In genomic region chr14:23902636-23903279, GRCm38 (mm10) we compare ENCODE assay signal across 10 mouse cellular contexts.
DNase-seq lines count a peak whose midpoint lies in the region; TF ChIP-seq lines count a peak whose summit lies in the region.
"Had no signal": no experiment of that assay in that cellular context is flagged by ENCODE, and none has a peak within 500 bp of the region (broad histone marks: within the 10 kb centered on the region; RNA-seq: fewer than 3 reads in every experiment).

No protein-coding gene starts in this region.

- DNase-seq in CH12.LX (ENCODE audit: extremely low read depth) = peak; percentile 30
- peak; percentile 70 for DNase-seq in brain, embryonic 14.5 days (ENCODE audit: low read depth)
- DNase-seq in gastrocnemius, adult 8-10 months (ENCODE audit: low spot score in 2 of 2) = peak; percentile 49 to 68
- DNase-seq in mesoderm, embryonic 11.5 days (ENCODE audit: low read depth, low spot score) = peak; percentile 47
- no peak for DNase-seq in lung, postnatal 4 days
- DNase-seq in kidney, adult 11 months = no peak
- no peak for DNase-seq in thymus, postnatal 14 days
- DNase-seq in testis, postnatal 10 days (ENCODE audit: low spot score) = no peak

- in situ Hi-C loops in CH12.LX (cut with MboI; ENCODE audit: low pct_ligation_motif_present, low pct_unique_long_range_greater_than_20kb, low sequenced_read_pairs) = no loop called here

- TF ChIP-seq EP300 in CH12.LX (IDR thresholded peaks at IDR 0.05; ENCODE audit: low read length) = no peak

- TF ChIP-seq RAD21 in CH12.LX (IDR thresholded peaks at IDR 0.05; ENCODE audit: low read depth, low read length) = no peak

- dilution Hi-C loops in CH12.LX (cut with MboI; ENCODE audit: extremely low pct_ligation_motif_present, extremely low pct_unique_long_range_greater_than_20kb, low sequenced_read_pairs) = no loop called here

- no peak overlapping the region for H3K9ac ChIP-seq in CH12.LX (ENCODE audit: insufficient read depth, low read depth)

- no peak overlapping the region for H3K4me2 ChIP-seq in CH12.LX (ENCODE audit: insufficient read depth, low read depth, poor library complexity, severe bottlenecking)

- H3K4me3 ChIP-seq in CH12.LX (replicated peaks in 1 of 3; ENCODE audit: low read depth in 2 of 3, low read length in 2 of 3, poor library complexity in 1 of 3) = no peak overlapping the region
- H3K4me3 ChIP-seq: left cerebral cortex, adult 2 months; megakaryocyte, embryonic 14.5 days had no signal

- no peak overlapping the region for H3K27ac ChIP-seq in CH12.LX (ENCODE audit: insufficient read depth, low read depth)
- H3K27ac ChIP-seq: left cerebral cortex, adult 2 months had no signal

- H3K27me3 ChIP-seq in CH12.LX (replicated peaks) = no peaks in the 10 kb centered on the region
- H3K27me3 ChIP-seq: megakaryocyte, embryonic 14.5 days had no signal

- peaks cover 34% of the 10 kb centered on the region for H3K9me3 ChIP-seq in CH12.LX (replicated peaks; ENCODE audit: low read length)

- no peak for TF ChIP-seq POLR2A in CH12.LX (IDR thresholded peaks at IDR 0.05; ENCODE audit: low read depth, low read length)
- no peak for TF ChIP-seq POLR2A in brain, embryonic 14.5 days (IDR thresholded peaks at IDR 0.05; ENCODE audit: borderline replicate concordance, extremely low read depth, insufficient read depth, insufficient read length, poor library complexity, severe bottlenecking)

- H3K4me1 ChIP-seq in CH12.LX (ENCODE audit: control insufficient read depth in 1 of 2, insufficient read depth in 2 of 2) = peaks cover 0 to 9% of the 10 kb centered on the region in 2 experiments; a peak in 1 of 4 replicates
- H3K4me1 ChIP-seq: megakaryocyte, embryonic 14.5 days had no signal

- no peaks in the 10 kb centered on the region for H3K36me3 ChIP-seq in CH12.LX (replicated peaks in 1 of 2; ENCODE audit: control insufficient read depth in 1 of 2, insufficient read depth in 1 of 2, low read length in 1 of 2)

- TF ChIP-seq CTCF in CH12.LX (conservative IDR thresholded peaks at IDR 0.05 in 1 of 2, IDR thresholded peaks at IDR 0.05 in 1 of 2; ENCODE audit: low read depth in 2 of 2, low read length in 2 of 2) = no peak
- no peak for TF ChIP-seq CTCF in brain, embryonic 14.5 days (IDR thresholded peaks at IDR 0.05; ENCODE audit: borderline replicate concordance, extremely low read depth, insufficient read depth, insufficient read length)

- no peaks in the 10 kb centered on the region for H3K79me2 ChIP-seq in CH12.LX (replicated peaks; ENCODE audit: control insufficient read depth, extremely low read depth, insufficient read depth, poor library complexity, severe bottlenecking)

TF ChIP-seq in CH12.LX, 34 proteins besides CTCF, POLR2A, EP300 and RAD21:
- TF ChIP-seq NRF1 (IDR thresholded peaks at IDR 0.05; ENCODE audit: low read depth, low read length) = no peak
- no peak for TF ChIP-seq HCFC1 (IDR thresholded peaks at IDR 0.05; ENCODE audit: low read depth, low read length)
- TF ChIP-seq JUND (conservative IDR thresholded peaks at IDR 0.05; ENCODE audit: low read depth, low read length) = no peak
- no peak for TF ChIP-seq MAX (IDR thresholded peaks at IDR 0.05; ENCODE audit: low read length)
- TF ChIP-seq BHLHE40 (IDR thresholded peaks at IDR 0.05; ENCODE audit: low read depth, low read length) = no peak
- no peak for TF ChIP-seq RCOR1 (conservative IDR thresholded peaks at IDR 0.05; ENCODE audit: low read depth, low read length)
- no peak for TF ChIP-seq E2F4 (IDR thresholded peaks at IDR 0.05; ENCODE audit: insufficient replicate concordance, low read depth, low read length)
- no peak for TF ChIP-seq MAZ (IDR thresholded peaks at IDR 0.05; ENCODE audit: low read depth, low read length)
- TF ChIP-seq CHD1 (IDR thresholded peaks at IDR 0.05; ENCODE audit: low read depth, low read length) = no peak
- no peak for TF ChIP-seq USF2 (conservative IDR thresholded peaks at IDR 0.05; ENCODE audit: low read depth, low read length)
- no peak for TF ChIP-seq SIN3A (IDR thresholded peaks at IDR 0.05; ENCODE audit: low read length)
- TF ChIP-seq ETS1 (conservative IDR thresholded peaks at IDR 0.05; ENCODE audit: low read depth, low read length) = no peak

Comparison
In these comparisons a context has a peak if more than half of its experiments do, and no peak if none do; other contexts are left out.
1. DNase-seq: peak in CH12.LX (single experiment), brain, embryonic 14.5 days (single experiment), gastrocnemius, adult 8-10 months (2 of 2) and mesoderm, embryonic 11.5 days (single experiment); none in lung, postnatal 4 days (0 of 2), kidney, adult 11 months (single experiment), thymus, postnatal 14 days (single experiment) and testis, postnatal 10 days (single experiment).